Mouse (Mus musculus): ENCODE results near the gene Rnaseh2a.
A peak's percentile ranks its signal among the peaks of the same experiment; 100 is the strongest.

Rnaseh2a gene

GRCm38 (mm10) chr8:84969241-84970134 is at the start of gene Rnaseh2a, which contains the start of the genes Gm49661 and Prdx2:
Rnaseh2a (minus strand) TSS chr8:84969767.
Gm49661 (minus strand) TSS chr8:84969433.
Prdx2 (plus strand) TSS chr8:84969587.
- DNase-seq (ENCODE audit: low read depth, low spot score), result peak; percentile 81

- no peak for DNase-seq (ENCODE audit: low read depth, low spot score)
Measured at GRCm38 (mm10) chr8:85017209-85017608, 47.6 kb upstream of the Rnaseh2a start.

GRCm38 (mm10) chr8:85016724-85017123 is 47.2 kb upstream of the Rnaseh2a start:
- no peak for DNase-seq (ENCODE audit: low read depth, low spot score)

- no peak for DNase-seq (ENCODE audit: low read depth, low spot score)
Measured at GRCm38 (mm10) chr8:85014431-85014830, 44.9 kb upstream of the Rnaseh2a start, which contains the start of gene Best2. Best2 (minus strand) TSS chr8:85014531.

GRCm38 (mm10) chr8:85013230-85013840 is 43.8 kb upstream of the Rnaseh2a start:
- DNase-seq (ENCODE audit: low read depth, low spot score), result peak; percentile 85

GRCm38 (mm10) chr8:85011242-85011641 is 41.7 kb upstream of the Rnaseh2a start:
- DNase-seq (ENCODE audit: low read depth, low spot score), result no peak

GRCm38 (mm10) chr8:85007686-85008085 is 38.1 kb upstream of the Rnaseh2a start:
- peak; percentile 50 for DNase-seq (ENCODE audit: low read depth, low spot score)

- DNase-seq (ENCODE audit: low read depth, low spot score), result peak; percentile 90
Measured at GRCm38 (mm10) chr8:84997649-84998295, 28.2 kb upstream of the Rnaseh2a start.

- no peak for DNase-seq (ENCODE audit: low read depth, low spot score)
Measured at GRCm38 (mm10) chr8:84996978-84997377, 27.4 kb upstream of the Rnaseh2a start.

- no peak for DNase-seq (ENCODE audit: low read depth, low spot score)
Measured at GRCm38 (mm10) chr8:84995680-84996079, 26.1 kb upstream of the Rnaseh2a start.

- DNase-seq (ENCODE audit: low read depth, low spot score), result no peak
Measured at GRCm38 (mm10) chr8:84994375-84994774, 24.8 kb upstream of the Rnaseh2a start.

GRCm38 (mm10) chr8:84990836-84991235 is 21.3 kb upstream of the Rnaseh2a start:
- DNase-seq (ENCODE audit: low read depth, low spot score), result peak; percentile 80

GRCm38 (mm10) chr8:84990349-84990748 is 20.8 kb upstream of the Rnaseh2a start, which contains the start of gene Hook2:
Hook2 (plus strand) TSS chr8:84990603.
- peak; percentile 98 for DNase-seq (ENCODE audit: low read depth, low spot score)

GRCm38 (mm10) chr8:84989810-84990209 is 20.2 kb upstream of the Rnaseh2a start:
- DNase-seq (ENCODE audit: low read depth, low spot score), result peak; percentile 90

GRCm38 (mm10) chr8:84989311-84989731 is 19.8 kb upstream of the Rnaseh2a start:
- no peak for DNase-seq (ENCODE audit: low read depth, low spot score)

- DNase-seq (ENCODE audit: low read depth, low spot score), result no peak
Measured at GRCm38 (mm10) chr8:84987903-84988302, 18.3 kb upstream of the Rnaseh2a start.

- no peak for DNase-seq (ENCODE audit: low read depth, low spot score)
Measured at GRCm38 (mm10) chr8:84987388-84987787, 17.8 kb upstream of the Rnaseh2a start.

- DNase-seq (ENCODE audit: low read depth, low spot score), result no peak
Measured at GRCm38 (mm10) chr8:84986379-84986945, 16.9 kb upstream of the Rnaseh2a start.

GRCm38 (mm10) chr8:84985684-84986378 is 16.3 kb upstream of the Rnaseh2a start:
- peak; percentile 99 for DNase-seq (ENCODE audit: low read depth, low spot score)

GRCm38 (mm10) chr8:84985049-84985683 is 15.6 kb upstream of the Rnaseh2a start:
- DNase-seq (ENCODE audit: low read depth, low spot score), result peak; percentile 78
